Mouse (Mus musculus) urinary bladder, postnatal 0 days (tissue): ENCODE results near the gene Trim7. TPM values are rescaled to one million over a fixed set of nuclear protein-coding genes. Genes with fewer than 3 reads are reported as not detected.

Source experiments
- polyA plus RNA-seq: library from polyadenylated mRNA; unstranded; fragments of >200 nt; fragmentation: Nextera tagmentation; extraction: Ambion mirVana; gene quantifications from 2 replicates; pipeline ENCODE4 v1.2.1, GENCODE M21; 2015

Trim7 gene
- polyA plus RNA-seq: 6.9 and 9.6 TPM in 2 replicates

GRCm38 (mm10) chr11:48825979-48826751 lies at the start of gene Trim7, which contains the start of gene Gm12184:
Trim7 (plus strand) TSS chr11:48826140.
Gm12184 (minus strand) TSS chr11:48826655.

GRCm38 (mm10) chr11:48799921-48800701 lies 25.8 kb upstream of the Trim7 start, which contains the start of gene Rack1:
Rack1 (plus strand) TSS chr11:48800332.

GRCm38 (mm10) chr11:48816800-48817665 lies 8.9 kb upstream of the Trim7 start, which contains the start of gene Trim41:
Trim41 (minus strand) TSS chr11:48817353.

GRCm38 (mm10) chr11:48871201-48871772 lies 45.3 kb downstream of the Trim7 start, which contains the start of gene Irgm1:
Irgm1 (minus strand) TSS chr11:48871683.

Other genes with a start within 250 kb of the Trim7 start
- gene Rack1, start 25.8 kb upstream of the Trim7 start, polyA plus RNA-seq: 509 and 548 TPM in 2 replicates
- 2.9 and 3.3 TPM in 2 replicates for gene Trim41, start 8.8 kb upstream of the Trim7 start, polyA plus RNA-seq
- 1.2 and 3.4 TPM in 2 replicates for gene Gm12184, start 515 bp downstream of the Trim7 start, polyA plus RNA-seq
- 16.1 TPM in 2 replicates for gene Irgm1, start 45.5 kb downstream of the Trim7 start, polyA plus RNA-seq
- 0.33 and 0.41 TPM in 2 replicates for gene Gm5431, start 76.1 kb downstream of the Trim7 start, polyA plus RNA-seq
- 4.9 and 5.6 TPM in 2 replicates for gene Psme2b, start 120.0 kb downstream of the Trim7 start, polyA plus RNA-seq
- 0.12 TPM in 1 of 2 replicates, not detected in the other for gene Olfr56, start 152.7 kb downstream of the Trim7 start, polyA plus RNA-seq
- 2.5 and 3.0 TPM in 2 replicates for gene 9930111J21Rik1, start 153.3 kb downstream of the Trim7 start, polyA plus RNA-seq
- 0.02 TPM in 1 of 2 replicates, not detected in the other for gene Gm12185, start 166.1 kb downstream of the Trim7 start, polyA plus RNA-seq
- gene Tgtp1, start 168.0 kb downstream of the Trim7 start, polyA plus RNA-seq: 0.85 and 1.6 TPM in 2 replicates
- 2.0 TPM in 2 replicates for gene 9930111J21Rik2, start 225.1 kb downstream of the Trim7 start, polyA plus RNA-seq
- gene Tgtp2, start 238.1 kb downstream of the Trim7 start, polyA plus RNA-seq: 0.48 and 0.78 TPM in 2 replicates